Comparison of ENCODE assay signal across 8 mouse cellular contexts in the genomic region with DNA sequence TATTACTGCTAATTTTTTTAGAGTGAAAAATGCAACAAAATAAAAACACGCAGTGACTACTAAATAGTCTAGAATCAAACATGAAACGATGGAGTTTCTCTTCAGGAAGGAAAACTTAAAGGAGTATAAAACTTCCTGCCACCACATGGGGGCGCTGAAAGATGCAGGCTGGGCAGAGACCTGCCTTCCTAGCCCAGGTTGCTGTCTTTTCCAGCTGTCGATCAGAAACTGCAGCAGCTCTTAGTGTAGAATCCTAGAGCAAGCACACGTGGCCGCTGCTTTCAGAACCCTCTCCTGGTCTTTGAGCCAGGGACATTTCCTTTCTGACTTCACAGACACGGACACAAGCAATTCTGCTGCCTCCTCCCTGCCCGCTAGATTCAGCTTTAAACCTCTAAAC. TPM values are rescaled to one million over a fixed set of nuclear protein-coding genes. Genes with fewer than 3 reads are reported as not detected.
A peak's percentile ranks its signal among the peaks of the same experiment; 100 is the strongest.
DNase-seq lines count a peak whose midpoint lies in the region; ATAC-seq and TF ChIP-seq lines count a peak whose summit lies in the region.

No protein-coding gene starts in this region.

- DNase-seq in forebrain, embryonic 11.5 days (ENCODE audit: low spot score), result peak; percentile 76
- peak; percentile 53 for DNase-seq in right cerebral cortex, adult 18-20 months
- DNase-seq in right cerebral cortex, postnatal 25 days, result no peak
- peak; percentile 38 for DNase-seq in c-Kit-positive CD71-positive TER-119-positive erythroid progenitor cells, embryonic 14.5 days (ENCODE audit: low spot score)
- peak; percentile 75 for DNase-seq in heart, postnatal 4 days
- DNase-seq in lung, postnatal 0 days (ENCODE audit: low spot score), result peak; percentile 80
- DNase-seq in testis, postnatal 14 days (ENCODE audit: low spot score), result peak; percentile 36

- no peaks in the 10 kb centered on the region for H3K36me3 ChIP-seq in forebrain, embryonic 11.5 days (ENCODE audit: control insufficient read depth, insufficient read depth, low read length)
- H3K36me3 ChIP-seq in forebrain, embryonic 12.5 days (replicated peaks), result no peaks in the 10 kb centered on the region
- H3K36me3 ChIP-seq in lung, postnatal 0 days (ENCODE audit: insufficient read depth, low read length), result no peaks in the 10 kb centered on the region

- TF ChIP-seq EP300 in lung, postnatal 0 days (IDR thresholded peaks at IDR 0.05), result no peak

- H3K4me3 ChIP-seq in forebrain, embryonic 11.5 days (ENCODE audit: low read depth, low read length), result no peak overlapping the region
- H3K4me3 ChIP-seq in forebrain, embryonic 12.5 days (replicated peaks), result no peak overlapping the region
- H3K4me3 ChIP-seq in lung, postnatal 0 days (ENCODE audit: low read depth, low read length), result no peak overlapping the region

- H3K27me3 ChIP-seq in forebrain, embryonic 11.5 days (ENCODE audit: control insufficient read depth, insufficient read depth, low read length), result no peaks in the 10 kb centered on the region
- no peaks in the 10 kb centered on the region for H3K27me3 ChIP-seq in forebrain, embryonic 12.5 days
- H3K27me3 ChIP-seq in lung, postnatal 0 days (replicated peaks; ENCODE audit: insufficient read depth, low read length), result no peaks in the 10 kb centered on the region

- ATAC-seq in forebrain, embryonic 11.5 days (replicated peaks; ENCODE audit: low FRiP score), result no peak
- ATAC-seq in forebrain, embryonic 12.5 days (ENCODE audit: low FRiP score), result no peak
- ATAC-seq in lung, postnatal 0 days, result peak; percentile 41; the same call in 1 of the 2 replicates

- no peak overlapping the region for H3K4me2 ChIP-seq in forebrain, embryonic 11.5 days (ENCODE audit: low read depth, low read length, severe bottlenecking)
- H3K4me2 ChIP-seq in forebrain, embryonic 12.5 days, result no peak overlapping the region
- H3K4me2 ChIP-seq in lung, postnatal 0 days (replicated peaks; ENCODE audit: low read depth, low read length), result no peak overlapping the region

- H3K4me1 ChIP-seq in forebrain, embryonic 11.5 days (replicated peaks; ENCODE audit: control insufficient read depth, insufficient read depth, low read length), result no peaks in the 10 kb centered on the region
- peaks cover 2% of the 10 kb centered on the region; the same call in 1 of the 2 replicates for H3K4me1 ChIP-seq in forebrain, embryonic 12.5 days
- peaks cover 2% of the 10 kb centered on the region; the same call in 1 of the 2 replicates for H3K4me1 ChIP-seq in lung, postnatal 0 days (ENCODE audit: insufficient read depth, low read depth, low read length)

- H3K27ac ChIP-seq in forebrain, embryonic 11.5 days (ENCODE audit: low read depth, low read length), result no peak overlapping the region
- H3K27ac ChIP-seq in forebrain, embryonic 12.5 days, result no peak overlapping the region
- H3K27ac ChIP-seq in lung, postnatal 0 days (ENCODE audit: low read length), result no peak overlapping the region

- H3K9ac ChIP-seq in forebrain, embryonic 11.5 days (ENCODE audit: low read length), result no peak overlapping the region
- no peak overlapping the region for H3K9ac ChIP-seq in forebrain, embryonic 12.5 days
- no peak overlapping the region for H3K9ac ChIP-seq in lung, postnatal 0 days (replicated peaks; ENCODE audit: low read depth)

- no peaks in the 10 kb centered on the region for H3K9me3 ChIP-seq in forebrain, embryonic 11.5 days (ENCODE audit: control insufficient read depth, low read length)
- H3K9me3 ChIP-seq in forebrain, embryonic 12.5 days, result no peaks in the 10 kb centered on the region
- no peaks in the 10 kb centered on the region for H3K9me3 ChIP-seq in lung, postnatal 0 days (ENCODE audit: low read length)

- peak; percentile 77 for TF ChIP-seq CTCF in lung, postnatal 0 days (IDR thresholded peaks at IDR 0.05)

- 25% methylated on average over 8 of the region's 8 CpGs for WGBS in forebrain, embryonic 11.5 days
- 27% methylated on average over 8 of the region's 8 CpGs for WGBS in forebrain, embryonic 12.5 days
- 21% methylated on average over 8 of the region's 8 CpGs for WGBS in lung, postnatal 0 days

RNA-seq across cellular contexts. Expression of a gene that starts 18.3 kb away (rescaled TPM):
- polyA plus RNA-seq in forebrain, embryonic 11.5 days (2014; fragmentation: Nextera tagmentation; extraction: Ambion mirVana), result 5.2 and 5.3 TPM in 2 replicates
- 6.3 and 6.7 TPM in 2 replicates for polyA plus RNA-seq in forebrain, embryonic 12.5 days (2016; fragmentation: Nextera tagmentation; extraction: Ambion mirVana)
- under 1 TPM; 0.26 to 0.50 TPM for total RNA-seq in heart, postnatal 4 days (2021)
- 14.2 and 17.3 TPM in 2 replicates for polyA plus RNA-seq in lung, postnatal 0 days (2015; fragmentation: Nextera tagmentation; extraction: Ambion mirVana)

RNA-seq across cellular contexts. Expression of a gene that starts 29.7 kb away (rescaled TPM):
- polyA plus RNA-seq in forebrain, embryonic 11.5 days (2014; fragmentation: Nextera tagmentation; extraction: Ambion mirVana), result not detected in 2 replicates
- polyA plus RNA-seq in forebrain, embryonic 12.5 days (2016; fragmentation: Nextera tagmentation; extraction: Ambion mirVana), result not detected in 2 replicates
- total RNA-seq in heart, postnatal 4 days (2021), result not detected
- polyA plus RNA-seq in lung, postnatal 0 days (2015; fragmentation: Nextera tagmentation; extraction: Ambion mirVana), result not detected in 2 replicates

RNA-seq across cellular contexts. Expression of a gene that starts 42.5 kb away (rescaled TPM):
- 1.4 and 2.4 TPM in 2 replicates for polyA plus RNA-seq in forebrain, embryonic 11.5 days (2014; fragmentation: Nextera tagmentation; extraction: Ambion mirVana)
- polyA plus RNA-seq in forebrain, embryonic 12.5 days (2016; fragmentation: Nextera tagmentation; extraction: Ambion mirVana), result 1.6 TPM in 2 replicates
- 1 to 10 TPM; 7.6 to 7.7 TPM for total RNA-seq in heart, postnatal 4 days (2021)
- polyA plus RNA-seq in lung, postnatal 0 days (2015; fragmentation: Nextera tagmentation; extraction: Ambion mirVana), result 32.3 and 39.7 TPM in 2 replicates
